Mouse (Mus musculus): Measurements from ENCODE around the gene Ctdnep1.
"Not testable (repeated sequence)": the region's sequence is repeated elsewhere in the genome, so short reads cannot be mapped to it uniquely, and the experiment has no call there.

Gene Ctdnep1

GRCm38 (mm10) chr11:70005521-70005920 lies 24.6 kb downstream of the Ctdnep1 start:
- DNase-seq (ENCODE audit: inconsistent age in 2 of 2, low spot score in 1 of 2): no peak

- DNase-seq (ENCODE audit: inconsistent age in 2 of 2, low spot score in 1 of 2): peak in 1 of 2 experiments; percentile 62
These were observed 29.1 kb downstream of the Ctdnep1 start for GRCm38 (mm10) chr11:70010033-70010432.

GRCm38 (mm10) chr11:70010548-70010947 lies 29.6 kb downstream of the Ctdnep1 start:
- no peak for DNase-seq (ENCODE audit: inconsistent age in 2 of 2, low spot score in 1 of 2)

GRCm38 (mm10) chr11:70010961-70011360 lies 30.0 kb downstream of the Ctdnep1 start:
- DNase-seq (ENCODE audit: inconsistent age in 2 of 2, low spot score in 1 of 2): peak in 1 of 2 experiments; percentile 62

GRCm38 (mm10) chr11:70012931-70013330 lies 32.0 kb downstream of the Ctdnep1 start:
- no peak for DNase-seq (ENCODE audit: inconsistent age in 2 of 2, low spot score in 1 of 2)

- DNase-seq (ENCODE audit: inconsistent age in 2 of 2, low spot score in 1 of 2): peak in 1 of 2 experiments; percentile 66
These were observed 32.5 kb downstream of the Ctdnep1 start for GRCm38 (mm10) chr11:70013408-70013807.

- DNase-seq (ENCODE audit: inconsistent age in 2 of 2, low spot score in 1 of 2): no peak
These were observed 33.1 kb downstream of the Ctdnep1 start for GRCm38 (mm10) chr11:70014051-70014450.

GRCm38 (mm10) chr11:70014880-70015558 lies 34.1 kb downstream of the Ctdnep1 start, which contains the start of gene Acadvl:
Gene Acadvl, minus strand, starts transcription at chr11:70015411.
- peak; percentile 93 to 97 for DNase-seq (ENCODE audit: inconsistent age in 2 of 2, low spot score in 1 of 2)

GRCm38 (mm10) chr11:70015677-70016076 lies 34.7 kb downstream of the Ctdnep1 start:
- DNase-seq (ENCODE audit: inconsistent age in 2 of 2, low spot score in 1 of 2): no peak

GRCm38 (mm10) chr11:70016177-70016576 lies 35.2 kb downstream of the Ctdnep1 start:
- not testable (repeated sequence) for DNase-seq (ENCODE audit: inconsistent age in 2 of 2, low spot score in 1 of 2)

- no peak for DNase-seq (ENCODE audit: inconsistent age in 2 of 2, low spot score in 1 of 2)
These were observed 35.7 kb downstream of the Ctdnep1 start, which contains the start of gene Dlg4 for GRCm38 (mm10) chr11:70016669-70017068. Gene Dlg4, plus strand, starts transcription at chr11:70016942.

GRCm38 (mm10) chr11:70017199-70017767 lies 36.3 kb downstream of the Ctdnep1 start:
- DNase-seq (ENCODE audit: inconsistent age in 2 of 2, low spot score in 1 of 2): no peak

- peak; percentile 58 to 78 for DNase-seq (ENCODE audit: inconsistent age in 2 of 2, low spot score in 1 of 2)
These were observed 37.4 kb downstream of the Ctdnep1 start for GRCm38 (mm10) chr11:70018131-70018990.

- no peak for DNase-seq (ENCODE audit: inconsistent age in 2 of 2, low spot score in 1 of 2)
These were observed 38.6 kb downstream of the Ctdnep1 start for GRCm38 (mm10) chr11:70019495-70020021.

GRCm38 (mm10) chr11:70020022-70020631 lies 39.2 kb downstream of the Ctdnep1 start:
- peak in 1 of 2 experiments; percentile 60 for DNase-seq (ENCODE audit: inconsistent age in 2 of 2, low spot score in 1 of 2)

- peak; percentile 81 to 92 for DNase-seq (ENCODE audit: inconsistent age in 2 of 2, low spot score in 1 of 2)
These were observed 39.8 kb downstream of the Ctdnep1 start for GRCm38 (mm10) chr11:70020731-70021263.

GRCm38 (mm10) chr11:70021264-70022132 lies 40.5 kb downstream of the Ctdnep1 start:
- peak; percentile 99 for DNase-seq (ENCODE audit: inconsistent age in 2 of 2, low spot score in 1 of 2)

GRCm38 (mm10) chr11:70023481-70024150 lies 42.7 kb downstream of the Ctdnep1 start:
- no peak for DNase-seq (ENCODE audit: inconsistent age in 2 of 2, low spot score in 1 of 2)

GRCm38 (mm10) chr11:70024151-70024514 lies 43.2 kb downstream of the Ctdnep1 start:
- no peak for DNase-seq (ENCODE audit: inconsistent age in 2 of 2, low spot score in 1 of 2)
